Mouse (Mus musculus) neural tube, embryonic 14.5 days (tissue): ENCODE measurements at regions not wholly inside any gene's neighbourhood (a gene's known extent, or its start where the extent isn't known, plus 50 kb on each side); places are given as distances from the start of the nearest gene placed in this dataset.

Experiments
- ATAC-seq: fragments of 200-750 bp; cut with Nextera tagmentation; 2 replicates; pipeline ENCODE4 v1.8.0; 2017; ENCODE audit warnings: low read depth, mild to moderate bottlenecking, moderate TSS enrichment, moderate library complexity
- H3K27ac ChIP-seq: fragments of 300-500 bp; sonication (generic); 2 replicates; pipeline ENCODE4 v1.5.1; 2014; ENCODE audit warnings: low read depth, mild to moderate bottlenecking, control low read depth, low read length, moderate library complexity, mixed read lengths
- H3K27me3 ChIP-seq: fragments of 300-500 bp; sonication (generic); 2 replicates; pipeline ENCODE4 v1.6.1; 2014; ENCODE audit warnings: low read length; ENCODE audit not compliant: control insufficient read depth, insufficient read depth
- H3K36me3 ChIP-seq: fragments of 300-500 bp; sonication (generic); 2 replicates; pipeline ENCODE4 v1.6.1; 2014; ENCODE audit warnings: low read length, mixed read lengths; ENCODE audit not compliant: control insufficient read depth, insufficient read depth
- H3K4me1 ChIP-seq: fragments of 300-500 bp; sonication (generic); 2 replicates; pipeline ENCODE4 v1.6.1; 2014; ENCODE audit warnings: low read length; ENCODE audit not compliant: control insufficient read depth, insufficient read depth
- H3K4me2 ChIP-seq: fragments of 300-500 bp; sonication (generic); 2 replicates; pipeline ENCODE4 v1.6.1; 2014; ENCODE audit warnings: mild to moderate bottlenecking, low read depth, low read length, control low read depth
- H3K4me3 ChIP-seq: fragments of 300-500 bp; sonication (generic); 2 replicates; pipeline ENCODE4 v1.5.1; 2014; ENCODE audit warnings: low read depth, low read length, control low read depth, mixed read lengths
- H3K9ac ChIP-seq: fragments of 300-500 bp; sonication (generic); replicated peaks from 2 replicates; pipeline ENCODE4 v1.6.1; 2014; ENCODE audit warnings: low read depth, mild to moderate bottlenecking, control low read depth, low read length, mixed read lengths
- H3K9me3 ChIP-seq: fragments of 300-500 bp; sonication (generic); 2 replicates; pipeline ENCODE4 v1.6.1; 2016; ENCODE audit warnings: low read length; ENCODE audit not compliant: control insufficient read depth
- WGBS: fragments of 180-500 bp; shearing (Covaris S2); extraction: QIAGEN DNeasy Blood & Tissue Kit; methylation state at CpG from one replicate; pipeline ENCODE4 v1.1.7; 2014; 5-methylcytosine and 5-hydroxymethylcytosine counted together

GRCm38 (mm10) chr15:56278622-56279301 is 1198.7 kb downstream of the Slc22a22 start:
- H3K27ac ChIP-seq, result peak overlapping the region; percentile 62
- 38% methylated on average over 7 of the region's 7 CpGs for whole genome bisulfite sequencing
- H3K4me2 ChIP-seq, result no peak overlapping the region
- no peak overlapping the region for H3K9ac ChIP-seq
- no peak overlapping the region for H3K4me3 ChIP-seq
- peak; percentile 97 for ATAC-seq
- H3K36me3 ChIP-seq, result no peaks in the 10 kb centered on the region
- no peaks in the 10 kb centered on the region for H3K27me3 ChIP-seq
- no peaks in the 10 kb centered on the region for H3K9me3 ChIP-seq
- peaks cover 8% of the 10 kb centered on the region for H3K4me1 ChIP-seq

- WGBS, result 14% methylated on average over 3 of the region's 3 CpGs
- Histone ChIP-seq H3K27me3 (no peaks in the 10 kb centered on the region), H3K4me1 (peaks cover 8% of the 10 kb centered on the region), H3K27ac (peak overlapping the region; percentile 66), H3K9ac (no peak overlapping the region), H3K4me3 (no peak overlapping the region), H3K4me2 (peak overlapping the region; percentile 4; the same call in 1 of the 2 replicates), H3K36me3 (no peaks in the 10 kb centered on the region), H3K9me3 (no peaks in the 10 kb centered on the region)
- peak; percentile 82 for ATAC-seq
Measured at GRCm38 (mm10) chr15:56278006-56278405, 1199.4 kb downstream of the Slc22a22 start.

DNA sequence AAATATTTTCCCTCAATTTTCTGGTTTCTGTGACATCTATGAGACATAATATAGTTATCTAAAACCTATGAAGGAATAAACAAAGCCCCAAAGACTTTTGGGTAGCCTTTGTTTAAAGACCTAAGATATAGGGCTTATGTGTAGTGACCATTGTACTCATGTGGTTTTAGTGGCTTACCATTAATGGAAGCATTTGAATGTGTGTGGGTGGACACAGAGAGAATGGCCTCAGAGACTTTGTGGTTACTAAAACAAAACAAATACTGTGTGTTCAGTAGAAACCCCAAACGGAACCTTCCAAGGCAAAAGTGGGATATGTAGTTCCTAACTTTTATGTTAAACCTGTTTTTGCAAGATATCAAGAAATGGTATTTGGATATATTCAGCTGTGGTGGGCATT is 1228.7 kb downstream of the Slc22a22 start:
- Histone ChIP-seq H3K9ac (no peak overlapping the region), H3K27me3 (no peaks in the 10 kb centered on the region), H3K36me3 (no peaks in the 10 kb centered on the region), H3K9me3 (no peaks in the 10 kb centered on the region), H3K4me3 (no peak overlapping the region), H3K4me1 (no peaks in the 10 kb centered on the region), H3K27ac (no peak overlapping the region), H3K4me2 (no peak overlapping the region)
- ATAC-seq, result no peak
- WGBS, result 68% methylated on average over 1 of the region's 1 CpGs

GRCm38 (mm10) chr15:56244004-56244735 is 1233.3 kb downstream of the Slc22a22 start:
- H3K4me3 ChIP-seq, result no peak overlapping the region
- H3K9me3 ChIP-seq, result no peaks in the 10 kb centered on the region
- H3K4me1 ChIP-seq, result no peaks in the 10 kb centered on the region
- no peak overlapping the region for H3K4me2 ChIP-seq
- ATAC-seq, result no peak
- 73% methylated on average over 8 of the region's 9 CpGs for WGBS
- H3K36me3 ChIP-seq, result no peaks in the 10 kb centered on the region
- H3K9ac ChIP-seq, result no peak overlapping the region
- H3K27ac ChIP-seq, result no peak overlapping the region
- no peaks in the 10 kb centered on the region for H3K27me3 ChIP-seq

DNA sequence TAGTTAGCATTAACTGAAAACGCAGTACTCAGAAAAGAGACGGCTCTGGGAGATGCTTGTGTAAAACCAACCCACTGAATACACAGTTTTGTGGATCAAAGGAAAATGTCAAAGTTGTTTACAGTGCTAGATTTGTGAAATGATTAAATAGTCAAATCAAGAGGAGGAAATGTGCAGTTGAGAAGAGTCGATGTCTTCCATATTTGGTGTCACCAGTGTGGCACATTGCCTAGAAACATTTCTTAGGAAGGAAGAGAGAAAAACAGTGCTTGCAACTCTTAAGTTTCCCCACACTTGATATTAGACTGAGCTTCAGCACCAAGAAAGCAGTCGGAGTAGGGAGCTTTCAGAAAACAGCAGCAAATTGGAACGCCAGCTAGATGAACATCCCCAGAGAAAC is 1274.9 kb downstream of the Slc22a22 start:
- Histone ChIP-seq H3K36me3 (no peaks in the 10 kb centered on the region), H3K27me3 (no peaks in the 10 kb centered on the region), H3K27ac (no peak overlapping the region), H3K4me1 (no peaks in the 10 kb centered on the region), H3K4me2 (no peak overlapping the region), H3K4me3 (no peak overlapping the region), H3K9me3 (no peaks in the 10 kb centered on the region), H3K9ac (no peak overlapping the region)
- 85% methylated on average over 5 of the region's 5 CpGs for WGBS
- ATAC-seq, result no peak

DNA sequence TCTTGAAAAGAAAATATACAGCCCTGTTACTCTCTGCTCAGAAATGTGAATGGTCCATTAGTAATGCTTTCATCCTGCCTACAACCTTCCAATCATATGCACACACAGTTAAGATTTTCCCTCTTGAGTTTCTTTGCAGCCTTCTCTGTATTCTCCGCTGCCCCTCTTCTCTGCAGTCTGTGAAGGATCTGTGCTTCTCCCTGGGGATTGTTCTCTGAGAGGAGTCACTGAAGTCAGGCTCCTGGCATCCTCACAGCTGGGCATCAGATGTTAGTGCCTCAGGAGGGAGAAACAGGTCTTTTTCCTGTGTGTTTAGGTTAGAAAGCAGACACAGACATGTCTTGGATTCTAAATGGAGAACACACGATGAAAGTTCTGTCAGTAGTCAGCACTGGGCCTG is 1278.1 kb downstream of the Slc22a22 start:
- H3K36me3 ChIP-seq, result no peaks in the 10 kb centered on the region
- no peaks in the 10 kb centered on the region for H3K4me1 ChIP-seq
- no peak overlapping the region for H3K27ac ChIP-seq
- no peak overlapping the region for H3K4me3 ChIP-seq
- no peaks in the 10 kb centered on the region for H3K9me3 ChIP-seq
- 44% methylated on average over 2 of the region's 2 CpGs for WGBS
- no peak for ATAC-seq
- no peak overlapping the region for H3K4me2 ChIP-seq
- H3K27me3 ChIP-seq, result no peaks in the 10 kb centered on the region
- no peak overlapping the region for H3K9ac ChIP-seq

DNA sequence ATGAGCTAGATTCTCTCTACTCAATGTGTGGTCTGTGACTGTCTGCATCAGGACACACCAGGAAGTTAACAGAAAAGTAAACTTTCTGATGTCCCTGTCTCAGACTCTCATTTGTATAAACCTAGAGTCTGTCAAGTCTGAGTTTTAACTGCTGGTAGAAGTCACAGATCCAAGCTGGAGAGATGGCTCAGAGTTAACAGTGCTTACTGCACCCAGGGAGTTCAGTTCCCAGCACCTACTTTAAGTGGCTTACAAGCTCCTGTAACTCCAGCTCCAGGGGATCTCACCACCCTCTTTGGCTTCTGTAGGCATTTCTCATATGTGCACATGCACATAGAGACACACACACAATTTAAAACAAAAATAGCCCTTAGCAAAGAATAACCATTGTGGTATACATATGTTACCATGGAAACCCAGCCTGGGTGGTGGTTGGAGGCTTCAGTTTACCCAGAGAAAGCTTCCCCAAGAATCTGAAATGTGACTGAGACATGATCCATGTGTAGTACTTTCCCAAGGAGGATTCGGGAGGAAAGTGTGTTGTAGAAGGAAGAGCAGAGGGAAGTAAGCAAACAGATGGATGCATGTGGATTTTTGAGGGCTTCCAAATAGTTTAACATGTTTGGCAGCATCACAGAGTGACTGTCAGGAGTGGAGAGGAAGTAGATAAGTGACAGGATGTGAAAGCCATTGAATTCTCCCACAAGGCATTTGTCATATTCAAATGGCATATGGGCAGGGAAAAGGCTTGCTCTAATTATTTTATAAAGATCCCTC is 1279.8 kb downstream of the Slc22a22 start:
- no peak overlapping the region for H3K4me2 ChIP-seq
- H3K4me3 ChIP-seq, result no peak overlapping the region
- H3K4me1 ChIP-seq, result no peaks in the 10 kb centered on the region
- no peaks in the 10 kb centered on the region for H3K27me3 ChIP-seq
- H3K27ac ChIP-seq, result no peak overlapping the region
- H3K36me3 ChIP-seq, result no peaks in the 10 kb centered on the region
- H3K9ac ChIP-seq, result no peak overlapping the region
- 67% methylated on average over 1 of the region's 1 CpGs for WGBS
- H3K9me3 ChIP-seq, result no peaks in the 10 kb centered on the region
- no peak; the same call in 1 of the 2 replicates for ATAC-seq

DNA sequence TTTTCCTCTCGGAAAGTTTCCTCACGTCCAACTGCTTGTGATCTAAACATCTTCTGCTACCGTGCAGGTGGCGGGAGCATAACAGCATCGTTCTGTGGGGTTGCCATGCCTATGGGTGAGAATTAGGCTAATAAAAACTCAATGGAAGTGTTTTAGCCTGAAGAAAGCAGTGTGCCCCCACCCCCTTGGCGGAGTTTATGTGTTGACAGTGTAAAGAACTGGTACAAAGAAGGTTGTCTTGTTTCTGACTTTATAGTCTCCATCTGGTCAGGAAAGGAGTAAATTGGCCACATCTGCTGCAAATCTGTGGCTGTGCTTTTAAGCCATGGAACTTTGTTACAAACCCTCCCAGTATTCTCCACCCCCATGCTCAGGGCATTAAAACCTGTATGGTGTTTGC is 1311.2 kb downstream of the Slc22a22 start:
- Histone ChIP-seq H3K36me3 (no peaks in the 10 kb centered on the region), H3K9me3 (no peaks in the 10 kb centered on the region), H3K4me2 (no peak overlapping the region), H3K4me1 (no peaks in the 10 kb centered on the region), H3K27ac (no peak overlapping the region), H3K9ac (no peak overlapping the region), H3K4me3 (no peak overlapping the region), H3K27me3 (no peaks in the 10 kb centered on the region)
- ATAC-seq, result peak; percentile 61; the same call in 1 of the 2 replicates
- 20% methylated on average over 6 of the region's 6 CpGs for WGBS

DNA sequence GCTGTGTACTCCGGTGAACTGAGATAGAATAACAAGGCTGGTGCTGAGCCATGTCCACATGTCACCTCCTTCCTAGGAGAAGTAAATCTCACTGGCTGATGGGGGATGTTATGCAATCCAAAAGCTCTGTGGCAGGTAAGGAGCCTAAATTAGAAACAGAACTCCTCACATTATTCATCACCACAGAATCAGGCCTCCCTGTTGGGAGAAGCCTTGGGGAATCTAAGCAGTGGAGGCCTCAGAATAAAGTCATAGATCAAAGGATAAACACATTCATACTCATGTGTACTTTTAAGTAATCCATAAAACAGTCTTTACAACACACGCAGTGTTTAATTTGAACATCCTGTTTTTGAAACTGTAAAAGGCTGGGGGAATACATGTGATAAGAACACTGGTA is 1318.7 kb downstream of the Slc22a22 start:
- Histone ChIP-seq H3K4me1 (no peaks in the 10 kb centered on the region), H3K9me3 (peaks cover 5% of the 10 kb centered on the region; the same call in 1 of the 2 replicates), H3K4me3 (no peak overlapping the region), H3K27ac (no peak overlapping the region), H3K4me2 (no peak overlapping the region), H3K9ac (no peak overlapping the region), H3K36me3 (no peaks in the 10 kb centered on the region), H3K27me3 (no peaks in the 10 kb centered on the region)
- ATAC-seq, result no peak
- WGBS, result 76% methylated on average over 2 of the region's 2 CpGs
